Mouse (Mus musculus): Measurements from ENCODE around the gene Slc35f5.

- TF ChIP-seq CTCF (IDR thresholded peaks at IDR 0.05; ENCODE audit: low read depth): no peak
- TF ChIP-seq EP300 (IDR thresholded peaks at IDR 0.05; ENCODE audit: low read depth): no peak
Observed at GRCm38 (mm10) chr1:125542008-125542999, 18.1 kb upstream of the Slc35f5 start.
